Mouse (Mus musculus): ENCODE measurements around the gene Rpl23a.

Rpl23a gene

GRCm38 (mm10) chr11:78166161-78166560 is 17.2 kb downstream of the Rpl23a start:
- Histone ChIP-seq H3K36me3 (ENCODE audit: insufficient read depth, low read length) (peaks cover 35% of the 10 kb centered on the region), H3K4me3 (replicated peaks; ENCODE audit: low read length) (peak overlapping the region; percentile 98), H3K27me3 (ENCODE audit: insufficient read depth, low read length) (no peaks in the 10 kb centered on the region), H3K9me3 (ENCODE audit: low read length) (no peaks in the 10 kb centered on the region), H3K4me1 (replicated peaks; ENCODE audit: low read depth, low read length) (peaks cover 85% of the 10 kb centered on the region)
- no peak for TF ChIP-seq CTCF (conservative IDR thresholded peaks at IDR 0.05; ENCODE audit: low read length)

- Histone ChIP-seq H3K36me3 (ENCODE audit: insufficient read depth, low read length) (peaks cover 39% of the 10 kb centered on the region), H3K9me3 (ENCODE audit: low read length) (no peaks in the 10 kb centered on the region), H3K27me3 (ENCODE audit: insufficient read depth, low read length) (no peaks in the 10 kb centered on the region), H3K4me3 (replicated peaks; ENCODE audit: low read length) (peak overlapping the region; percentile 98), H3K4me1 (replicated peaks; ENCODE audit: low read depth, low read length) (peaks cover 85% of the 10 kb centered on the region)
- no peak for TF ChIP-seq CTCF (conservative IDR thresholded peaks at IDR 0.05; ENCODE audit: low read length)
- no peak for TF ChIP-seq NANOG (IDR thresholded peaks at IDR 0.05; ENCODE audit: borderline replicate concordance, low read length)
- no peak for TF ChIP-seq POU5F1 (IDR thresholded peaks at IDR 0.05; ENCODE audit: borderline replicate concordance, low read length)
Observed at GRCm38 (mm10) chr11:78165761-78166109, 17.6 kb downstream of the Rpl23a start.

- no peaks in the 10 kb centered on the region for H3K27me3 ChIP-seq (ENCODE audit: insufficient read depth, low read length)
- H3K4me3 ChIP-seq (replicated peaks; ENCODE audit: low read length), result peak within 1 kb of the TSS; percentile 98
- no peaks in the 10 kb centered on the region for H3K9me3 ChIP-seq (ENCODE audit: low read length)
- peaks cover 85% of the 10 kb centered on the region for H3K4me1 ChIP-seq (replicated peaks; ENCODE audit: low read depth, low read length)
- peaks cover 45% of the 10 kb centered on the region for H3K36me3 ChIP-seq (ENCODE audit: insufficient read depth, low read length)
- TF ChIP-seq POU5F1 (IDR thresholded peaks at IDR 0.05; ENCODE audit: borderline replicate concordance, low read length) (no peak), NANOG (IDR thresholded peaks at IDR 0.05; ENCODE audit: borderline replicate concordance, low read length) (no peak), CTCF (conservative IDR thresholded peaks at IDR 0.05; ENCODE audit: low read length) (no peak)
Observed at GRCm38 (mm10) chr11:78164924-78165760, 18.2 kb downstream of the Rpl23a start, which contains the start of gene Traf4. Traf4 (minus strand) TSS chr11:78165589.

- Histone ChIP-seq H3K27me3 (ENCODE audit: insufficient read depth, low read length) (no peaks in the 10 kb centered on the region), H3K4me1 (replicated peaks; ENCODE audit: low read depth, low read length) (peaks cover 85% of the 10 kb centered on the region), H3K36me3 (ENCODE audit: insufficient read depth, low read length) (peaks cover 51% of the 10 kb centered on the region), H3K9me3 (ENCODE audit: low read length) (no peaks in the 10 kb centered on the region), H3K4me3 (replicated peaks; ENCODE audit: low read length) (peak overlapping the region; percentile 98)
- TF ChIP-seq CTCF (conservative IDR thresholded peaks at IDR 0.05; ENCODE audit: low read length) (no peak), POU5F1 (IDR thresholded peaks at IDR 0.05; ENCODE audit: borderline replicate concordance, low read length) (no peak), NANOG (IDR thresholded peaks at IDR 0.05; ENCODE audit: borderline replicate concordance, low read length) (no peak)
Observed at GRCm38 (mm10) chr11:78164604-78164923, 18.8 kb downstream of the Rpl23a start.

GRCm38 (mm10) chr11:78163681-78164603 is 19.4 kb downstream of the Rpl23a start:
- peaks cover 57% of the 10 kb centered on the region for H3K36me3 ChIP-seq (ENCODE audit: insufficient read depth, low read length)
- H3K4me1 ChIP-seq (replicated peaks; ENCODE audit: low read depth, low read length), result peaks cover 85% of the 10 kb centered on the region
- H3K4me3 ChIP-seq (replicated peaks; ENCODE audit: low read length), result peak overlapping the region; percentile 98
- no peak for TF ChIP-seq POU5F1 (IDR thresholded peaks at IDR 0.05; ENCODE audit: borderline replicate concordance, low read length)
- no peak for TF ChIP-seq CTCF (conservative IDR thresholded peaks at IDR 0.05; ENCODE audit: low read length)
- TF ChIP-seq NANOG (IDR thresholded peaks at IDR 0.05; ENCODE audit: borderline replicate concordance, low read length), result no peak
- no peaks in the 10 kb centered on the region for H3K27me3 ChIP-seq (ENCODE audit: insufficient read depth, low read length)
- H3K9me3 ChIP-seq (ENCODE audit: low read length), result no peaks in the 10 kb centered on the region

GRCm38 (mm10) chr11:78163045-78163444 is 20.3 kb downstream of the Rpl23a start:
- Histone ChIP-seq H3K9me3 (ENCODE audit: low read length) (no peaks in the 10 kb centered on the region), H3K27me3 (ENCODE audit: insufficient read depth, low read length) (no peaks in the 10 kb centered on the region), H3K4me3 (replicated peaks; ENCODE audit: low read length) (peak overlapping the region; percentile 98), H3K36me3 (ENCODE audit: insufficient read depth, low read length) (peaks cover 66% of the 10 kb centered on the region), H3K4me1 (replicated peaks; ENCODE audit: low read depth, low read length) (peaks cover 85% of the 10 kb centered on the region)
- TF ChIP-seq POU5F1 (IDR thresholded peaks at IDR 0.05; ENCODE audit: borderline replicate concordance, low read length) (no peak), CTCF (conservative IDR thresholded peaks at IDR 0.05; ENCODE audit: low read length) (no peak), NANOG (IDR thresholded peaks at IDR 0.05; ENCODE audit: borderline replicate concordance, low read length) (no peak)

- Histone ChIP-seq H3K4me1 (replicated peaks; ENCODE audit: low read depth, low read length) (peaks cover 85% of the 10 kb centered on the region), H3K27me3 (ENCODE audit: insufficient read depth, low read length) (no peaks in the 10 kb centered on the region), H3K36me3 (ENCODE audit: insufficient read depth, low read length) (peaks cover 66% of the 10 kb centered on the region), H3K9me3 (ENCODE audit: low read length) (no peaks in the 10 kb centered on the region), H3K4me3 (replicated peaks; ENCODE audit: low read length) (peak overlapping the region; percentile 98)
- TF ChIP-seq NANOG (IDR thresholded peaks at IDR 0.05; ENCODE audit: borderline replicate concordance, low read length), result no peak
- no peak for TF ChIP-seq POU5F1 (IDR thresholded peaks at IDR 0.05; ENCODE audit: borderline replicate concordance, low read length)
- no peak for TF ChIP-seq CTCF (conservative IDR thresholded peaks at IDR 0.05; ENCODE audit: low read length)
Observed at GRCm38 (mm10) chr11:78162504-78162903, 20.9 kb downstream of the Rpl23a start.

GRCm38 (mm10) chr11:78161968-78162367 is 21.4 kb downstream of the Rpl23a start:
- Histone ChIP-seq H3K36me3 (ENCODE audit: insufficient read depth, low read length) (peaks cover 67% of the 10 kb centered on the region), H3K27me3 (ENCODE audit: insufficient read depth, low read length) (no peaks in the 10 kb centered on the region), H3K9me3 (ENCODE audit: low read length) (no peaks in the 10 kb centered on the region), H3K4me3 (replicated peaks; ENCODE audit: low read length) (peak overlapping the region; percentile 98), H3K4me1 (replicated peaks; ENCODE audit: low read depth, low read length) (peaks cover 85% of the 10 kb centered on the region)
- no peak for TF ChIP-seq CTCF (conservative IDR thresholded peaks at IDR 0.05; ENCODE audit: low read length)
- no peak for TF ChIP-seq POU5F1 (IDR thresholded peaks at IDR 0.05; ENCODE audit: borderline replicate concordance, low read length)
- no peak for TF ChIP-seq NANOG (IDR thresholded peaks at IDR 0.05; ENCODE audit: borderline replicate concordance, low read length)
